17 mouse cellular contexts compared by ENCODE assay signal in genomic region chr6:148906958-148907357, GRCm38 (mm10).
"Had no signal": no experiment of that assay in that cellular context is flagged by ENCODE, and none has a peak within 500 bp of the region (broad histone marks: within the 10 kb centered on the region; RNA-seq: fewer than 3 reads in every experiment).

No protein-coding gene starts in this region.

- H3K4me3 ChIP-seq: intestine, embryonic 15.5 days; limb, embryonic 10.5 days; limb, embryonic 13.5 days; lung, embryonic 15.5 days; megakaryocyte, embryonic 14.5 days had no signal

- H3K27me3 ChIP-seq: intestine, embryonic 15.5 days; limb, embryonic 13.5 days; lung, embryonic 15.5 days; megakaryocyte, embryonic 14.5 days had no signal

- H3K36me3 ChIP-seq: intestine, embryonic 15.5 days; limb, embryonic 10.5 days; limb, embryonic 13.5 days; lung, embryonic 15.5 days had no signal

- DNase-seq: kidney, adult 18-20 months; kidney, adult 9 months; kidney, postnatal 14 days; kidney, postnatal 4 days; lung, adult 18-20 months; lung, postnatal 10 days; lung, postnatal 36 days; midbrain, embryonic 14.5 days; right cerebral cortex, postnatal 4 days; thymus, postnatal 25 days had no signal

- H3K27ac ChIP-seq: intestine, embryonic 15.5 days; limb, embryonic 10.5 days; limb, embryonic 13.5 days; lung, embryonic 15.5 days; stomach, postnatal 0 days had no signal

- H3K9ac ChIP-seq: intestine, embryonic 15.5 days; limb, embryonic 13.5 days; lung, embryonic 15.5 days had no signal

- H3K4me1 ChIP-seq: intestine, embryonic 15.5 days; limb, embryonic 10.5 days; limb, embryonic 13.5 days; lung, embryonic 15.5 days had no signal

- ATAC-seq: intestine, embryonic 15.5 days had no signal

- H3K4me2 ChIP-seq: intestine, embryonic 15.5 days; limb, embryonic 13.5 days; lung, embryonic 15.5 days; midbrain, embryonic 11.5 days had no signal

- H3K9me3 ChIP-seq: intestine, embryonic 15.5 days; limb, embryonic 10.5 days; limb, embryonic 13.5 days; lung, embryonic 15.5 days; megakaryocyte, embryonic 14.5 days had no signal
